Mouse (Mus musculus): ENCODE measurements around the gene Cnih3. TPM values are rescaled to one million over a fixed set of nuclear protein-coding genes. Genes with fewer than 3 reads are reported as not detected.

Cnih3 gene
- polyA plus RNA-seq (2015; fragmentation: Nextera tagmentation; extraction: Ambion mirVana), result 9.6 and 12.9 TPM in 2 replicates

- Histone ChIP-seq H3K27ac (replicated peaks) (no peak within 1 kb of the TSS), H3K9ac (peak within 1 kb of the TSS; percentile 72), H3K4me2 (peak within 1 kb of the TSS; percentile 99), H3K4me3 (peak within 1 kb of the TSS; percentile 60), H3K4me1 (replicated peaks) (peaks cover 21% of the 10 kb centered on the region), H3K27me3 (peaks cover 58% of the 10 kb centered on the region), H3K9me3 (no peaks in the 10 kb centered on the region), H3K36me3 (no peaks in the 10 kb centered on the region)
- peak; percentile 66 for ATAC-seq (ENCODE audit: low read depth)
- under 1% methylated on average over 78 of the region's 78 CpGs for WGBS
These were observed at the start of gene Cnih3 for GRCm38 (mm10) chr1:181352367-181353199. TSS of gene Cnih3 (plus strand) at chr1:181352628.

- no peak for ATAC-seq (ENCODE audit: low read depth)
- H3K4me2 ChIP-seq, result no peak overlapping the region
- WGBS, result 80% methylated on average over 3 of the region's 3 CpGs
These were observed 44.4 kb upstream of the Cnih3 start for GRCm38 (mm10) chr1:181307981-181308380.

GRCm38 (mm10) chr1:181310712-181311111, 41.7 kb upstream of the Cnih3 start:
- H3K4me1 ChIP-seq (replicated peaks), result 0 out of 2 replicates have a peak, but pooled peaks cover 5% of the 10 kb centered on the region
- H3K4me3 ChIP-seq, result no peak overlapping the region
- no peak overlapping the region for H3K9ac ChIP-seq
- 81% methylated on average over 5 of the region's 5 CpGs for WGBS
- no peak overlapping the region for H3K27ac ChIP-seq (replicated peaks)
- H3K36me3 ChIP-seq, result no peaks in the 10 kb centered on the region
- no peak for ATAC-seq (ENCODE audit: low read depth)
- no peaks in the 10 kb centered on the region for H3K9me3 ChIP-seq
- no peak overlapping the region for H3K4me2 ChIP-seq
- H3K27me3 ChIP-seq, result no peaks in the 10 kb centered on the region

More at GRCm38 (mm10) chr1:181307981-181308380, 44.4 kb upstream of the Cnih3 start:
- no peaks in the 10 kb centered on the region for H3K36me3 ChIP-seq
- no peaks in the 10 kb centered on the region for H3K27me3 ChIP-seq
- no peaks in the 10 kb centered on the region for H3K9me3 ChIP-seq
- H3K9ac ChIP-seq, result no peak overlapping the region
- H3K4me3 ChIP-seq, result no peak overlapping the region
- 0 out of 2 replicates have a peak, but pooled peaks cover 5% of the 10 kb centered on the region for H3K4me1 ChIP-seq (replicated peaks)
- no peak overlapping the region for H3K27ac ChIP-seq (replicated peaks)

GRCm38 (mm10) chr1:181312115-181313045, 40.0 kb upstream of the Cnih3 start:
- Histone ChIP-seq H3K4me2 (no peak overlapping the region), H3K9ac (no peak overlapping the region), H3K4me1 (replicated peaks) (0 out of 2 replicates have a peak, but pooled peaks cover 5% of the 10 kb centered on the region), H3K4me3 (no peak overlapping the region), H3K9me3 (no peaks in the 10 kb centered on the region), H3K27ac (replicated peaks) (no peak overlapping the region), H3K27me3 (no peaks in the 10 kb centered on the region), H3K36me3 (no peaks in the 10 kb centered on the region)
- 93% methylated on average over 15 of the region's 15 CpGs for WGBS
- no peak for ATAC-seq (ENCODE audit: low read depth)

- ATAC-seq (ENCODE audit: low read depth), result no peak
These were observed 39.4 kb upstream of the Cnih3 start for GRCm38 (mm10) chr1:181313046-181313415.

GRCm38 (mm10) chr1:181314301-181314700, 38.1 kb upstream of the Cnih3 start:
- Histone ChIP-seq H3K9me3 (no peaks in the 10 kb centered on the region), H3K4me2 (no peak overlapping the region), H3K9ac (no peak overlapping the region), H3K27ac (replicated peaks) (no peak overlapping the region), H3K4me3 (no peak overlapping the region), H3K36me3 (no peaks in the 10 kb centered on the region), H3K27me3 (no peaks in the 10 kb centered on the region), H3K4me1 (replicated peaks) (no peaks in the 10 kb centered on the region)
- 93% methylated on average over 10 of the region's 10 CpGs for WGBS
- no peak for ATAC-seq (ENCODE audit: low read depth)

More at GRCm38 (mm10) chr1:181313046-181313415, 39.4 kb upstream of the Cnih3 start:
- Histone ChIP-seq H3K4me2 (no peak overlapping the region), H3K27me3 (no peaks in the 10 kb centered on the region), H3K9me3 (no peaks in the 10 kb centered on the region), H3K36me3 (no peaks in the 10 kb centered on the region), H3K4me3 (no peak overlapping the region), H3K9ac (no peak overlapping the region), H3K27ac (replicated peaks) (no peak overlapping the region), H3K4me1 (replicated peaks) (0 out of 2 replicates have a peak, but pooled peaks cover under 1% of the 10 kb centered on the region)
- WGBS, result 90% methylated on average over 8 of the region's 8 CpGs

GRCm38 (mm10) chr1:181315350-181315749, 37.1 kb upstream of the Cnih3 start:
- H3K27ac ChIP-seq (replicated peaks), result no peak overlapping the region
- H3K4me1 ChIP-seq (replicated peaks), result no peaks in the 10 kb centered on the region
- no peak overlapping the region for H3K9ac ChIP-seq
- 76% methylated on average over 3 of the region's 3 CpGs for WGBS
- no peak overlapping the region for H3K4me2 ChIP-seq
- H3K4me3 ChIP-seq, result no peak overlapping the region
- no peaks in the 10 kb centered on the region for H3K9me3 ChIP-seq
- no peak for ATAC-seq (ENCODE audit: low read depth)
- H3K36me3 ChIP-seq, result no peaks in the 10 kb centered on the region
- no peaks in the 10 kb centered on the region for H3K27me3 ChIP-seq

GRCm38 (mm10) chr1:181316571-181316970, 35.9 kb upstream of the Cnih3 start:
- no peaks in the 10 kb centered on the region for H3K4me1 ChIP-seq (replicated peaks)
- H3K36me3 ChIP-seq, result no peaks in the 10 kb centered on the region
- H3K4me3 ChIP-seq, result no peak overlapping the region
- H3K27ac ChIP-seq (replicated peaks), result no peak overlapping the region
- no peak for ATAC-seq (ENCODE audit: low read depth)
- no peaks in the 10 kb centered on the region for H3K9me3 ChIP-seq
- no peaks in the 10 kb centered on the region for H3K27me3 ChIP-seq
- no peak overlapping the region for H3K9ac ChIP-seq
- WGBS, result 85% methylated on average over 5 of the region's 5 CpGs
- no peak overlapping the region for H3K4me2 ChIP-seq

- no peak overlapping the region for H3K27ac ChIP-seq (replicated peaks)
- WGBS, result 83% methylated on average over 6 of the region's 6 CpGs
- no peaks in the 10 kb centered on the region for H3K9me3 ChIP-seq
- H3K4me2 ChIP-seq, result no peak overlapping the region
- no peak overlapping the region for H3K9ac ChIP-seq
- H3K36me3 ChIP-seq, result no peaks in the 10 kb centered on the region
- H3K4me1 ChIP-seq (replicated peaks), result no peaks in the 10 kb centered on the region
- no peak overlapping the region for H3K4me3 ChIP-seq
- H3K27me3 ChIP-seq, result no peaks in the 10 kb centered on the region
- no peak for ATAC-seq (ENCODE audit: low read depth)
These were observed 33.0 kb upstream of the Cnih3 start for GRCm38 (mm10) chr1:181319466-181319865.

- no peaks in the 10 kb centered on the region for H3K36me3 ChIP-seq
- WGBS, result 92% methylated on average over 5 of the region's 5 CpGs
- no peak overlapping the region for H3K4me2 ChIP-seq
- no peaks in the 10 kb centered on the region for H3K4me1 ChIP-seq (replicated peaks)
- ATAC-seq (ENCODE audit: low read depth), result no peak
- no peaks in the 10 kb centered on the region for H3K9me3 ChIP-seq
- H3K27ac ChIP-seq (replicated peaks), result no peak overlapping the region
- H3K27me3 ChIP-seq, result no peaks in the 10 kb centered on the region
- H3K9ac ChIP-seq, result no peak overlapping the region
- no peak overlapping the region for H3K4me3 ChIP-seq
These were observed 31.3 kb upstream of the Cnih3 start for GRCm38 (mm10) chr1:181321149-181321548.

GRCm38 (mm10) chr1:181323134-181323533, 29.3 kb upstream of the Cnih3 start:
- Histone ChIP-seq H3K27ac (replicated peaks) (no peak overlapping the region), H3K4me1 (replicated peaks) (no peaks in the 10 kb centered on the region), H3K4me2 (no peak overlapping the region), H3K9me3 (no peaks in the 10 kb centered on the region), H3K36me3 (no peaks in the 10 kb centered on the region), H3K9ac (no peak overlapping the region), H3K27me3 (no peaks in the 10 kb centered on the region), H3K4me3 (no peak overlapping the region)
- WGBS, result 89% methylated on average over 3 of the region's 3 CpGs
- ATAC-seq (ENCODE audit: low read depth), result no peak

GRCm38 (mm10) chr1:181327137-181327536, 25.3 kb upstream of the Cnih3 start:
- Histone ChIP-seq H3K36me3 (no peaks in the 10 kb centered on the region), H3K4me2 (no peak overlapping the region), H3K4me3 (no peak overlapping the region), H3K9ac (no peak overlapping the region), H3K27ac (replicated peaks) (no peak overlapping the region), H3K9me3 (no peaks in the 10 kb centered on the region), H3K4me1 (replicated peaks) (no peaks in the 10 kb centered on the region), H3K27me3 (no peaks in the 10 kb centered on the region)
- 96% methylated on average over 5 of the region's 5 CpGs for WGBS
- no peak for ATAC-seq (ENCODE audit: low read depth)

All from neural tube, embryonic 13.5 days (tissue).